Mouse (Mus musculus): Measurements from ENCODE around the gene Fthl17e.
"Not testable (repeated sequence)": the region's sequence is repeated elsewhere in the genome, so short reads cannot be mapped to it uniquely, and the experiment has no call there.

Gene Fthl17e

DNA sequence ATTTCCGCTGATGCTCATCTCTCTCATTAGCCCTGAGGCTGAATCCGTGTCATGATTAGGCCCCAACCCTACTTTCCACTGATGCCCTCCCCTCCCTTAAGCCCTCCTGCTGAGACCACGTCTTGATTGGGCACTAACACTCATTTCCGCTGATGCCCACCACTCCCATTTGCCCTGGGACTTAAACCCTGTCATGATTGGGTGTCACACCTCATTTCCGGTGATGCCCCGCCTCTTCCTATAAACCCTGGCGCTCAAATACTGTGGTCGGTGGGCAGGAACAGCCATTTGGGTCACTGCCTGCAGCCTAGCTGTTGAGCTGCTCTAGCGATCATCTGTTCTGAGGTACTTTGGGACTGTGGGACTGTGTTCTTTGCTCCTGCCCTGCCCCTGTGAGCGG, at the start of gene Fthl17e:
Fthl17e (plus strand) TSS at position 301 of the 400 bp plus-strand sequence.
- DNase-seq (ENCODE audit: low read depth, low spot score), result not testable (repeated sequence)

DNA sequence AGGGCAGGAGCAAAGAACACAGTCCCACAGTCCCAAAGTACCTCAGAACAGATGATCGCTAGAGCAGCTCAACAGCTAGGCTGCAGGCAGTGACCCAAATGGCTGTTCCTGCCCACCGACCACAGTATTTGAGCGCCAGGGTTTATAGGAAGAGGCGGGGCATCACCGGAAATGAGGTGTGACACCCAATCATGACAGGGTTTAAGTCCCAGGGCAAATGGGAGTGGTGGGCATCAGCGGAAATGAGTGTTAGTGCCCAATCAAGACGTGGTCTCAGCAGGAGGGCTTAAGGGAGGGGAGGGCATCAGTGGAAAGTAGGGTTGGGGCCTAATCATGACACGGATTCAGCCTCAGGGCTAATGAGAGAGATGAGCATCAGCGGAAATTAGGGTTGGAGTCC, 46.6 kb upstream of the Fthl17e start, which contains the start of gene Fthl17d:
Fthl17d (minus strand) TSS at position 101 of the 400 bp plus-strand sequence.
- DNase-seq (ENCODE audit: low read depth, low spot score), result not testable (repeated sequence)

DNA sequence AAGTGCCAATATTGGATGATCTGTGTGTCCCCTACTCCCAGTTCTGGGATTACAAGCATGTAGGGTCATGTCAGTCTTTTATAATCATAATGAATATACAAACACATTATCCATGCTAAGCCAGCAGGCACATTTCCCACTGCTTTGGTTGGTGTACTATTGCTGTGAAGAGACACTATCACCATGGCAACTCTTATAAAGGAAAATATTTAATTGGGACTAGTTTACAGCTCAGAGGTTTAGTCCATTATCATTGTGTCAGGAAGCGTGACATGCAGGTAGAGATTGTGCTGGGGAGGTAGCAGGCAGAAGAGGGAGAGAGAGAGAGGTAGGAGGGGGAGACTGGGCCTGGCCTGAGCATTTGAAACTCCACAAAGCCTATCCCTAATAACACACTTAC, 17.2 kb upstream of the Fthl17e start:
- no peak for DNase-seq (ENCODE audit: low read depth, low spot score)

DNA sequence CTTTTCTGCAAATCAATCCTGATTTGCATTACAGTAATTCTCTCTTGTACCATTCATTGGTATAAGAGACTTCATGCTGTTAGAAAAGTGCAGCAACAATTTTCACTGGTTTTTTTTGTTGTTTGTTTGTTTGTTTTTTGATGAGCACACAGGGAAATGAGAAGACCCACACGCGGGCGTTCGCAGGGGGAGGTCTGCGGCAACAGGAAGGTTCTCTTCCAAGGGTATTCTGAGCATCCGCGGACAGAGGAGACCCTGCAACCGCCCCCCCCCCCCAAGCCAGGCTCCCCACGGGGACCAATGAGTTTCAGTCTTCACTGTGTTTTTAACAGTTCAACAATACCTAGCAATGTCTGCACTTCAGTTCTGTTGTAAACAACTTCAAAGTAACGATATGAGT, 13.8 kb upstream of the Fthl17e start:
- DNase-seq (ENCODE audit: low read depth, low spot score), result no peak

DNA sequence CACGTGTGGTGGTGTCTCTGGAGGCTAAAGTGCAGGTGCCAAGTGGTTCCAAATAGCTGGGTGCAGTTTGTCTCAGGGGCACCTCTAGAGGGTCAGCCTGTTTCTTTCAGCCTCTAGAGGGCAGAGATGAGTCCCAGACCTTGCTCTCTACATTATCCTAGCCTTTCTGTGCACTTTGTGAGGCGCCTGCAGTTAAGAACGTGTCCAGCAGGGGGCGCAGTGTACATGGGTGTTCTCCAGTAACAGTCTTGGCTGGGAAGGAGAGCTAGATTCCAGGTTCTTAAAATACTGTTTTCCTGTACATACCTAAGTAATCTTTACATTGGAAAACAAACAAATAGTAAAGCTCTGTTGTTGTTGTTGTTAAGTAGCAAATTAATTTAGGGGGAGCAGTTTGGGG, 8.3 kb downstream of the Fthl17e start:
- DNase-seq (ENCODE audit: low read depth, low spot score), result not testable (repeated sequence)

DNA sequence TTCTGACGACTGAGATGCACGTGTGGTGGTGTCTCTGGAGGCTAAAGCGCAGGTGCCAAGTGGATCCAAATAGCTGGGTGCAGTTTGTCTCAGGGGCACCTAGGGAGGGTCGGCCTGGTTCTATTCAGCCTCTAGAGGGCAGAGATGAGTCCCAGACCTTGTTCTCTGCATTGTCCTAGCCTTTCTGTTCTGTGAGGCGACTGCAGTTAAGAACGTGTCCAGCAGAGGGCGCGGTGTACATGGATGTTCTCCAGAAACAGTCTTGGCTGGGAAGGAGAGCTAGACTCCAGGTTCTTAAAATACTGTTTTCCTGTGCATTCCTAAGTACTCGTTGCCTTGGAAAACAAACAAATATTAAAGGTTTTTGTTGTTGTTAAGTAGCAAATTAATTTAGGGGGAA, 27.7 kb downstream of the Fthl17e start:
- peak; percentile 59 for DNase-seq (ENCODE audit: low read depth, low spot score)

DNA sequence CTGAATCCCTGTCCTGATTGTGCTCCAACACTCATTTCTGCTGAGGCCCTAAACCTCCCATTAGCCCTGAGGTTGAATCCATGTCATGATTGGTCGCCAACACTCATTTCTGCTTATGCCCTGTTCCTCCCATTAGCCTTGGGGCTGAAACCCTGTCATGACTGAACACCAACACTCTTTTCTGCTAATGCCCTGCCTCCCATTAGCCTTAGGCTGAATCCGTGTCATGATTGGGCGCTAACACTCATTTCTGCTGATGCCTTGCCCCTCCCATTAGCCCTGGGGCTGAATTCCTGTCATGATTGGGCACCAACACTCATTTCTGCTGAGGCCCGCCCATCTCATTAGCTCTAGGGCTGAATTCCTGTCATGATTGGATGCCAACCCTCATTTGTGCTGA, 28.8 kb downstream of the Fthl17e start:
- no peak for DNase-seq (ENCODE audit: low read depth, low spot score)

DNA sequence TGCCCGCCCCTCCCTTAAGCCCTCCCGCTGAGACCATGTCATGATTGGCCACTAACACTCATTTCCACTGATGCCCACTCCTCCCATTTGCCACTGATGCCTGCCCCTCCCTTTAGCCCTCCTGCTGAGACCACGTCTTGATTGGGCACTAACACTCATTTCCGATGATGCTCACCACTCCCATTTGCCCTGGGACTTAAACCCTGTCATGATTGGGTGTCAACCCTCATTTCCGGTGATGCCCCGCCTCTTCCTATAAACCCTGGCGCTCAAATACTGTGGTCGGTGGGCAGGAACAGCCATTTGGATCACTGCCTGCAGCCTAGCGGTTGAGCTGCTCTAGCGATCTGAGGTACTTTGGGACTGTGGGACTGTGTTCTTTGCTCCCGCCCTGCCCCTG, 29.4 kb downstream of the Fthl17e start, which contains the start of gene Fthl17f:
Fthl17f (plus strand) TSS at position 301 of the 400 bp plus-strand sequence.
- not testable (repeated sequence) for DNase-seq (ENCODE audit: low read depth, low spot score)

DNA sequence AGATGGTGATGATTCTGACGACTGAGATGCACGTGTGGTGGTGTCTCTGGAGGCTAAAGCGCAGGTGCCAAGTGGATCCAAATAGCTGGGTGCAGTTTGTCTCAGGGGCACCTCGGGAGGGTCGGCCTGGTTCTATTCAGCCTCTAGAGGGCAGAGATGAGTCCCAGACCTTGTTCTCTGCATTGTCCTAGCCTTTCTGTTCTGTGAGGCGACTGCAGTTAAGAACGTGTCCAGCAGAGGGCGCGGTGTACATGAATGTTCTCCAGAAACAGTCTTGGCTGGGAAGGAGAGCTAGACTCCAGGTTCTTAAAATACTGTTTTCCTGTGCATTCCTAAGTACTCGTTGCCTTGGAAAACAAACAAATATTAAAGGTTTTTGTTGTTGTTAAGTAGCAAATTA, 44.4 kb downstream of the Fthl17e start:
- DNase-seq (ENCODE audit: low read depth, low spot score), result not testable (repeated sequence)

Data from ZHBTc4 (cell line).